Mouse (Mus musculus): ENCODE results near the gene Polr2l. TPM values are rescaled to one million over a fixed set of nuclear protein-coding genes. Genes with fewer than 3 reads are reported as not detected.

The Polr2l gene
- polyA plus RNA-seq, 1 experiment from 2014 or later: 71.5 TPM

DNA sequence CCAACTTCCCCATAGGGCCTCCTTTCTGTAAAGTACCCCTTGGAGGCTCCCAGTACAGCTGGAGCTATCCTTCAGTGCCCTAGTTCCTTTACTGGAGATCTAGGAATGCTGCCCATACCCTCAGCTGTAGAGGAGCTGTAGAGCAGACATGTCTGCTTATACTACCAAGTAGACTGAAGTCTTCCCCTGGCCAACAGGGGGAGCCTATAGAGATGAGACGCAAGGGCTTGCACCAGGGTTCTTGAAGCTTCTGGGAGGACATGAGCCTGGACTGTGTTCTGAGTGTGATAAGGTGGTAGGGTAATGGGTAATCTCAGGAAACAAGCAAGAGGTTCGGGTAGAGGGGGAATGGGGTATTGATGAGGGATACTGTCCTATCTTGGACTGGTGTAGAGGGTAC is 16.2 kb upstream of the Polr2l start:
- WGBS: 86% methylated on average over 2 of the region's 2 CpGs
- no peak overlapping the region for H3K4me2 ChIP-seq (replicated peaks; ENCODE audit: low read depth, low read length)
- DNase-seq (ENCODE audit: low spot score): no peak

DNA sequence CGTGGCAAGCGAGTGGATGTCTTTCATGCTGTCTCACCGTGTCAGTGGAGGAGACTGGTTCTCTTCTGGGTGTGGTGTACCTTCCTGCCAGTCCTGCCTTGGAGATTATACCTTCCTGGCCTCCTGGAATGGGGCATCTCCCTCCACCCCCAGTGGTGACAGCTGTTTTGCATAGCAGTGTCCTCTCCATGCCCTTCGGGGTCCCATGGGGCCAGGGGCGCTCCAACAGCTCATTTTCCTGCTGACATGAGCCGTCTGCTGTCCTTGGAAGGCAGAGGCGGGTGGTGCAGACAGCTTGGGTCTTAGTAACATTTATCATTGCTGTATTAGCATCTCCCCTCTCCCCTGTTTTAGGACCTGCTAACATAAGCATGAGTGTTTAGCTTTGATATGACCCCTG is 12.2 kb upstream of the Polr2l start:
- H3K4me1 ChIP-seq (replicated peaks; ENCODE audit: control insufficient read depth, insufficient read depth, low read length): 0 out of 2 replicates have a peak, but pooled peaks cover 2% of the 10 kb centered on the region
- no peak overlapping the region for H3K9ac ChIP-seq (ENCODE audit: low read depth, low read length)
- no peak overlapping the region for H3K4me2 ChIP-seq (replicated peaks; ENCODE audit: low read depth, low read length)
- no peaks in the 10 kb centered on the region for H3K9me3 ChIP-seq (ENCODE audit: control insufficient read depth, low read length)
- WGBS: 77% methylated on average over 7 of the region's 7 CpGs
- no peaks in the 10 kb centered on the region for H3K36me3 ChIP-seq (ENCODE audit: control insufficient read depth, insufficient read depth, low read length)
- H3K27me3 ChIP-seq (ENCODE audit: control insufficient read depth, insufficient read depth, low read length): peaks cover 14% of the 10 kb centered on the region
- no peak overlapping the region for H3K4me3 ChIP-seq (ENCODE audit: low read depth, low read length)
- DNase-seq (ENCODE audit: low spot score): no peak
- H3K27ac ChIP-seq (ENCODE audit: low read depth, low read length): no peak overlapping the region
- ATAC-seq (ENCODE audit: low FRiP score): no peak

More for the DNA sequence above, 16.2 kb upstream of the Polr2l start:
- H3K9ac ChIP-seq (ENCODE audit: low read depth, low read length): no peak overlapping the region
- no peaks in the 10 kb centered on the region for H3K9me3 ChIP-seq (ENCODE audit: control insufficient read depth, low read length)
- ATAC-seq (ENCODE audit: low FRiP score): no peak
- H3K27me3 ChIP-seq (ENCODE audit: control insufficient read depth, insufficient read depth, low read length): no peaks in the 10 kb centered on the region
- H3K4me1 ChIP-seq (replicated peaks; ENCODE audit: control insufficient read depth, insufficient read depth, low read length): no peaks in the 10 kb centered on the region
- H3K36me3 ChIP-seq (ENCODE audit: control insufficient read depth, insufficient read depth, low read length): no peaks in the 10 kb centered on the region
- H3K4me3 ChIP-seq (ENCODE audit: low read depth, low read length): no peak overlapping the region
- no peak overlapping the region for H3K27ac ChIP-seq (ENCODE audit: low read depth, low read length)

DNA sequence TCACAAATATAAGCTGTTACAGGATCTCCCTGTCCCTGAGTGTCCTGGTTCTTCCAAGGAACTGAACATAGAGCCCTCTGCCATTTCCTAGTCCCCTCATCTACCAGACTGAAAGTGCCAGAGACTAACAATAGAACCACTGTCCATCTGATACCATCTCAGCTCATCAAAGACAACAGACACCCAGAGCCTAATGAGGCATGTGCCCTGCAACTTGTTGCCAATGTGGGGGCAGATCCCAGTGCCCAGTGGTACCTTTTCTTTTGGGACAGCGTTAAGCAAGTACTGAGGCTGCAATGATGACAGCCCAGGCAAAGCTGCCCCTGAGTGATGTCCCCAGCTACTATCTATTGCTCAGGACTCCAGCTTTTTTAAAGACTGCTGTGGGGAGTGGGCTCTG is 11.3 kb upstream of the Polr2l start:
- Histone ChIP-seq H3K27ac (ENCODE audit: low read depth, low read length) (no peak overlapping the region), H3K4me2 (replicated peaks; ENCODE audit: low read depth, low read length) (no peak overlapping the region), H3K4me3 (ENCODE audit: low read depth, low read length) (no peak overlapping the region), H3K27me3 (ENCODE audit: control insufficient read depth, insufficient read depth, low read length) (peaks cover 14% of the 10 kb centered on the region), H3K9me3 (ENCODE audit: control insufficient read depth, low read length) (no peaks in the 10 kb centered on the region), H3K4me1 (replicated peaks; ENCODE audit: control insufficient read depth, insufficient read depth, low read length) (peaks cover 3% of the 10 kb centered on the region; the same call in 1 of the 2 replicates), H3K9ac (ENCODE audit: low read depth, low read length) (no peak overlapping the region), H3K36me3 (ENCODE audit: control insufficient read depth, insufficient read depth, low read length) (no peaks in the 10 kb centered on the region)
- no peak for ATAC-seq (ENCODE audit: low FRiP score)
- DNase-seq (ENCODE audit: low spot score): no peak
- WGBS: 84% methylated on average over 1 of the region's 1 CpGs

DNA sequence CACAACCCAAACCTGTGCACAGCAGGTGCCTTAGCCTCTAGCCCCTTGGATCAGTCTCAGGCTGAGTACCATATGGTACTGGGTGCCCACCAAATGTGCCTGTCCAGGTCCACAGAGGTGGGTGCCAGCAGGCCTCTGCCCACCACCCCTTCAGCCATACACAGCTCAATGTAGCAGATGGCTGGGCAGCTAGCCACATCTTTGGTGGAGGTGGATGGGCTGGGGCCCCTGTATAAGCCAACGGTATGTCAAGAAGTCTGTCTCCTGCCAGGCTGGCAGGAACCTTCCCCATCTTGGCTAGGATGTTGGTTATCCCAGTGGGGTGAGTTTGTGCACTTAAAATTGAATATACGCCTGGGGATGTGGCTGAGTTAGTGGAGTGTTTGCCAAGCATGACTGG is 10.7 kb upstream of the Polr2l start:
- peaks cover 14% of the 10 kb centered on the region for H3K27me3 ChIP-seq (ENCODE audit: control insufficient read depth, insufficient read depth, low read length)
- H3K4me3 ChIP-seq (ENCODE audit: low read depth, low read length): no peak overlapping the region
- no peak overlapping the region for H3K9ac ChIP-seq (ENCODE audit: low read depth, low read length)
- no peak for DNase-seq (ENCODE audit: low spot score)
- H3K36me3 ChIP-seq (ENCODE audit: control insufficient read depth, insufficient read depth, low read length): no peaks in the 10 kb centered on the region
- ATAC-seq (ENCODE audit: low FRiP score): no peak
- H3K27ac ChIP-seq (ENCODE audit: low read depth, low read length): no peak overlapping the region
- no peaks in the 10 kb centered on the region for H3K9me3 ChIP-seq (ENCODE audit: control insufficient read depth, low read length)
- no peak overlapping the region for H3K4me2 ChIP-seq (replicated peaks; ENCODE audit: low read depth, low read length)
- peaks cover 5% of the 10 kb centered on the region; the same call in 1 of the 2 replicates for H3K4me1 ChIP-seq (replicated peaks; ENCODE audit: control insufficient read depth, insufficient read depth, low read length)
- WGBS: 89% methylated on average over 2 of the region's 2 CpGs

GRCm38 (mm10) chr7:141485186-141485585 is 10.3 kb upstream of the Polr2l start:
- DNase-seq (ENCODE audit: low spot score) (no peak), ATAC-seq (ENCODE audit: low FRiP score) (no peak)
- peaks cover 14% of the 10 kb centered on the region for H3K27me3 ChIP-seq (ENCODE audit: control insufficient read depth, insufficient read depth, low read length)
- WGBS: 86% methylated on average over 2 of the region's 2 CpGs
- H3K9me3 ChIP-seq (ENCODE audit: control insufficient read depth, low read length): no peaks in the 10 kb centered on the region
- H3K4me1 ChIP-seq (replicated peaks; ENCODE audit: control insufficient read depth, insufficient read depth, low read length): peaks cover 5% of the 10 kb centered on the region; the same call in 1 of the 2 replicates
- no peak overlapping the region for H3K9ac ChIP-seq (ENCODE audit: low read depth, low read length)
- no peaks in the 10 kb centered on the region for H3K36me3 ChIP-seq (ENCODE audit: control insufficient read depth, insufficient read depth, low read length)
- no peak overlapping the region for H3K27ac ChIP-seq (ENCODE audit: low read depth, low read length)
- H3K4me3 ChIP-seq (ENCODE audit: low read depth, low read length): no peak overlapping the region
- H3K4me2 ChIP-seq (replicated peaks; ENCODE audit: low read depth, low read length): no peak overlapping the region

GRCm38 (mm10) chr7:141484186-141485120 is 9.5 kb upstream of the Polr2l start:
- Histone ChIP-seq H3K27ac (ENCODE audit: low read depth, low read length) (no peak overlapping the region), H3K27me3 (ENCODE audit: control insufficient read depth, insufficient read depth, low read length) (peaks cover 14% of the 10 kb centered on the region), H3K4me2 (replicated peaks; ENCODE audit: low read depth, low read length) (no peak overlapping the region), H3K9ac (ENCODE audit: low read depth, low read length) (no peak overlapping the region), H3K4me1 (replicated peaks; ENCODE audit: control insufficient read depth, insufficient read depth, low read length) (peaks cover 5% of the 10 kb centered on the region; the same call in 1 of the 2 replicates), H3K9me3 (ENCODE audit: control insufficient read depth, low read length) (no peaks in the 10 kb centered on the region), H3K36me3 (ENCODE audit: control insufficient read depth, insufficient read depth, low read length) (no peaks in the 10 kb centered on the region), H3K4me3 (ENCODE audit: low read depth, low read length) (no peak overlapping the region)
- no peak for ATAC-seq (ENCODE audit: low FRiP score)
- no peak for DNase-seq (ENCODE audit: low spot score)
- WGBS: 65% methylated on average over 5 of the region's 5 CpGs

DNA sequence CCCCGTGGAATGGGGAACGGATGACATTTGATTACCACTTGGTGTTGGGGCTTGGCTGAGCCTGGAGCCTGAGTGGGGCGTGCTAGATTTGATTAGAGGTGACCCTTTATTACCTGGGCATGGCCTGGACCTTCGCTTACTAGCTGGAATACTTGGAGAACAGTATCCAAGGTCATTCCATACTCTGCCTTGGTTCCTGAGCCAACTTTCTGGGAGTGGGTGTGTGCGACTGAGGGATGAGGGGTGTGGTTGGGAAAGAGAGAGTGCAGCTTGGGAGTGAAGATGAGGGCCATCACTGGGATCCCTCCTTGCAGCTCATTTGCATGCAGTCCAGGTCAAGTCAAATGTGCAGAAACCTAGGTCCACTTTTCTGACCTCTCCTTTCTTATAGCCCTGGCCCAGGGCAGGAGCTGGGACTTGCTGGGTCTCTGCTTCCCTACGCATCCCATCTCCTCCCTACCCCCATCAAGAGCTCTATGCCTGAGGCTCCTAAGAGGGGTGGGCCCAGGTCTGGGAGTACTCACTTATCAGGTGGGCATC is 8.3 kb upstream of the Polr2l start:
- Histone ChIP-seq H3K9ac (ENCODE audit: low read depth, low read length) (no peak overlapping the region), H3K4me3 (ENCODE audit: low read depth, low read length) (peak overlapping the region; percentile 62; the same call in 1 of the 2 replicates), H3K4me2 (replicated peaks; ENCODE audit: low read depth, low read length) (no peak overlapping the region), H3K4me1 (replicated peaks; ENCODE audit: control insufficient read depth, insufficient read depth, low read length) (peaks cover 5% of the 10 kb centered on the region; the same call in 1 of the 2 replicates), H3K27ac (ENCODE audit: low read depth, low read length) (no peak overlapping the region), H3K27me3 (ENCODE audit: control insufficient read depth, insufficient read depth, low read length) (peaks cover 14% of the 10 kb centered on the region), H3K36me3 (ENCODE audit: control insufficient read depth, insufficient read depth, low read length) (no peaks in the 10 kb centered on the region), H3K9me3 (ENCODE audit: control insufficient read depth, low read length) (no peaks in the 10 kb centered on the region)
- WGBS: 78% methylated on average over 6 of the region's 6 CpGs
- no peak for DNase-seq (ENCODE audit: low spot score)
- ATAC-seq (ENCODE audit: low FRiP score): no peak

- 7% methylated on average over 11 of the region's 11 CpGs for WGBS
- no peaks in the 10 kb centered on the region for H3K9me3 ChIP-seq (ENCODE audit: control insufficient read depth, low read length)
- DNase-seq (ENCODE audit: low spot score): no peak
- peak overlapping the region; percentile 62 for H3K4me3 ChIP-seq (ENCODE audit: low read depth, low read length)
- peaks cover 14% of the 10 kb centered on the region for H3K27me3 ChIP-seq (ENCODE audit: control insufficient read depth, insufficient read depth, low read length)
- peak overlapping the region; percentile 62 for H3K9ac ChIP-seq (ENCODE audit: low read depth, low read length)
- H3K27ac ChIP-seq (ENCODE audit: low read depth, low read length): peak overlapping the region; percentile 17; the same call in 1 of the 2 replicates
- peaks cover 5% of the 10 kb centered on the region; the same call in 1 of the 2 replicates for H3K4me1 ChIP-seq (replicated peaks; ENCODE audit: control insufficient read depth, insufficient read depth, low read length)
- H3K36me3 ChIP-seq (ENCODE audit: control insufficient read depth, insufficient read depth, low read length): no peaks in the 10 kb centered on the region
- ATAC-seq (ENCODE audit: low FRiP score): 0 out of 2 replicates have a peak, but pooled peaks have one; percentile 4
- H3K4me2 ChIP-seq (replicated peaks; ENCODE audit: low read depth, low read length): peak overlapping the region; percentile 99
Measured at GRCm38 (mm10) chr7:141482531-141483024, 7.6 kb upstream of the Polr2l start.
